Mouse (Mus musculus) embryonic facial prominence, embryonic 11.5 days (tissue): ENCODE data around the gene Atp13a2. TPM values are rescaled to one million over a fixed set of nuclear protein-coding genes. Genes with fewer than 3 reads are reported as not detected.

Source experiments
- ATAC-seq: fragments of 200-750 bp; cut with Nextera tagmentation; replicated peaks from 2 replicates; pipeline ENCODE4 v1.8.0; 2017; ENCODE audit warnings: low read depth; ENCODE audit not compliant: insufficient number of reproducible peaks, low FRiP score, low TSS enrichment
- DNase-seq: peaks from one replicate; pipeline ENCODE4 v3.0.0-alpha.2; 2015; ENCODE audit warnings: low spot score
- H3K27ac ChIP-seq: fragments of 300-500 bp; sonication (generic); replicated peaks from 2 replicates; pipeline ENCODE4 v1.5.1; 2014; ENCODE audit warnings: mild to moderate bottlenecking, low read depth, low read length, control low read depth
- H3K27me3 ChIP-seq: fragments of 300-500 bp; sonication (generic); 2 replicates; pipeline ENCODE4 v1.6.1; 2014; ENCODE audit warnings: mild to moderate bottlenecking, low read length, moderate library complexity, mixed read lengths; ENCODE audit not compliant: control insufficient read depth, insufficient read depth
- H3K36me3 ChIP-seq: fragments of 300-500 bp; sonication (generic); replicated peaks from 2 replicates; pipeline ENCODE4 v1.6.1; 2014; ENCODE audit warnings: low read depth, mild to moderate bottlenecking, low read length, moderate library complexity, mixed read lengths; ENCODE audit not compliant: control insufficient read depth, insufficient read depth
- H3K4me1 ChIP-seq: fragments of 300-500 bp; sonication (generic); 2 replicates; pipeline ENCODE4 v1.6.1; 2014; ENCODE audit warnings: low read length, mixed read lengths; ENCODE audit not compliant: control insufficient read depth, insufficient read depth
- H3K4me2 ChIP-seq: fragments of 300-500 bp; sonication (generic); 2 replicates; pipeline ENCODE4 v1.6.1; 2014; ENCODE audit warnings: low read depth, mild to moderate bottlenecking, control low read depth, low read length, moderate library complexity
- H3K4me3 ChIP-seq: fragments of 300-500 bp; sonication (generic); 2 replicates; pipeline ENCODE4 v1.5.1; 2014; ENCODE audit warnings: low read depth, low read length, control low read depth
- H3K9ac ChIP-seq: fragments of 300-500 bp; sonication (generic); replicated peaks from 2 replicates; pipeline ENCODE4 v1.6.1; 2014; ENCODE audit warnings: mild to moderate bottlenecking, control low read depth, low read length
- H3K9me3 ChIP-seq: fragments of 300-500 bp; sonication (generic); replicated peaks from 2 replicates; pipeline ENCODE4 v1.6.1; 2016; ENCODE audit warnings: mild to moderate bottlenecking, low read length, inconsistent platforms, mixed read lengths; ENCODE audit not compliant: control insufficient read depth
- WGBS: fragments of 180-500 bp; shearing (Covaris S2); extraction: QIAGEN DNeasy Blood & Tissue Kit; methylation state at CpG from one replicate; pipeline ENCODE4 v1.1.7; 2014; 5-methylcytosine and 5-hydroxymethylcytosine counted together
- polyA plus RNA-seq: library from polyadenylated mRNA; unstranded; fragments of >200 nt; fragmentation: Nextera tagmentation; extraction: Ambion mirVana; gene quantifications from 2 replicates; pipeline ENCODE4 v1.2.1, GENCODE M21; 2014

The Atp13a2 gene
- polyA plus RNA-seq, 1 experiment from 2014 or later, result 19.8 TPM

GRCm38 (mm10) chr4:140964620-140965019 lies 22.1 kb upstream of the Atp13a2 start:
- no peak; the same call in 1 of the 2 replicates for ATAC-seq
- 21% methylated on average over 7 of the region's 7 CpGs for WGBS
- H3K36me3 ChIP-seq, result no peaks in the 10 kb centered on the region
- peak; percentile 83 for DNase-seq
- H3K27ac ChIP-seq, result no peak overlapping the region
- no peaks in the 10 kb centered on the region for H3K27me3 ChIP-seq
- H3K9ac ChIP-seq, result no peak overlapping the region
- no peaks in the 10 kb centered on the region; the same call in 1 of the 2 replicates for H3K4me1 ChIP-seq
- H3K4me2 ChIP-seq, result no peak overlapping the region
- no peak overlapping the region for H3K4me3 ChIP-seq
- no peaks in the 10 kb centered on the region for H3K9me3 ChIP-seq

GRCm38 (mm10) chr4:140967386-140968159 lies 19.1 kb upstream of the Atp13a2 start:
- no peak overlapping the region for H3K27ac ChIP-seq
- WGBS, result 88% methylated on average over 11 of the region's 11 CpGs
- no peak for ATAC-seq

GRCm38 (mm10) chr4:140971691-140972090 lies 15.0 kb upstream of the Atp13a2 start:
- DNase-seq, result no peak
- Histone ChIP-seq H3K4me2 (no peak overlapping the region), H3K4me3 (no peak overlapping the region), H3K36me3 (peaks cover 18% of the 10 kb centered on the region), H3K9me3 (no peaks in the 10 kb centered on the region), H3K27ac (no peak overlapping the region), H3K4me1 (no peaks in the 10 kb centered on the region), H3K9ac (no peak overlapping the region), H3K27me3 (no peaks in the 10 kb centered on the region)
- WGBS, result 90% methylated on average over 13 of the region's 13 CpGs
- ATAC-seq, result no peak

More at GRCm38 (mm10) chr4:140967386-140968159, 19.1 kb upstream of the Atp13a2 start:
- H3K36me3 ChIP-seq, result peaks cover 2% of the 10 kb centered on the region; the same call in 1 of the 2 replicates
- DNase-seq, result no peak
- H3K4me3 ChIP-seq, result no peak overlapping the region
- H3K9ac ChIP-seq, result no peak overlapping the region
- no peaks in the 10 kb centered on the region for H3K9me3 ChIP-seq
- no peaks in the 10 kb centered on the region for H3K4me1 ChIP-seq
- H3K4me2 ChIP-seq, result no peak overlapping the region
- H3K27me3 ChIP-seq, result no peaks in the 10 kb centered on the region

- ATAC-seq, result no peak
- no peaks in the 10 kb centered on the region for H3K27me3 ChIP-seq
- DNase-seq, result no peak
- H3K36me3 ChIP-seq, result peaks cover 25% of the 10 kb centered on the region
- H3K9me3 ChIP-seq, result no peaks in the 10 kb centered on the region
- H3K4me1 ChIP-seq, result no peaks in the 10 kb centered on the region
- H3K4me2 ChIP-seq, result no peak overlapping the region
- no peak overlapping the region for H3K9ac ChIP-seq
- H3K4me3 ChIP-seq, result no peak overlapping the region
- 95% methylated on average over 6 of the region's 6 CpGs for WGBS
- H3K27ac ChIP-seq, result no peak overlapping the region
These were observed 12.3 kb upstream of the Atp13a2 start for GRCm38 (mm10) chr4:140974408-140974807.

DNA sequence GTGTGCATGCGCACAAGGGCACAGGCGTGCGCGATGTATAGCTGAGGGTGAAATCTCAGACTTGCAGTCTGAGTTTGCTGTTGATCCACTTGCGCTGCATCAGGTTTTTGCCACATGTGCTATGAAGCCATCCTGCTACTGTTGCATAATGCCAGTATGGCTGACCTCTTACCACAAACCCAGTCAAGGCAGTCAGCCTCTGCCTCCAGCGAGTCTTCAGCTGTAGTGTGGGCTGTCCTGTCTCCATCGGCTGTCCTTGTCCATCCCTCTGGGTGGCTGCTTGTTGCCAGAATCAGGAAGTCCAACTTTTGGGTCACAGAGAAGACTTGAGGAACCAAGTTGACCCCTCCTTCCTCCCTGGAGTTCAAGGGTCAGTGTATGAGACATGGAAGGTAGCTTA lies 11.3 kb upstream of the Atp13a2 start:
- no peak overlapping the region for H3K27ac ChIP-seq
- no peak overlapping the region for H3K9ac ChIP-seq
- ATAC-seq (no peak), DNase-seq (no peak)
- H3K27me3 ChIP-seq, result no peaks in the 10 kb centered on the region
- H3K9me3 ChIP-seq, result no peaks in the 10 kb centered on the region
- H3K4me2 ChIP-seq, result no peak overlapping the region
- peaks cover 26% of the 10 kb centered on the region for H3K36me3 ChIP-seq
- 95% methylated on average over 7 of the region's 7 CpGs for WGBS
- no peaks in the 10 kb centered on the region for H3K4me1 ChIP-seq
- H3K4me3 ChIP-seq, result no peak overlapping the region

GRCm38 (mm10) chr4:140977278-140977677 lies 9.4 kb upstream of the Atp13a2 start:
- Histone ChIP-seq H3K4me3 (no peak overlapping the region), H3K4me2 (no peak overlapping the region), H3K27ac (no peak overlapping the region), H3K9ac (no peak overlapping the region), H3K36me3 (peaks cover 24% of the 10 kb centered on the region), H3K4me1 (no peaks in the 10 kb centered on the region), H3K9me3 (no peaks in the 10 kb centered on the region), H3K27me3 (no peaks in the 10 kb centered on the region)
- WGBS, result 90% methylated on average over 10 of the region's 10 CpGs
- ATAC-seq (no peak), DNase-seq (no peak)

GRCm38 (mm10) chr4:140977886-140978692 lies 8.6 kb upstream of the Atp13a2 start:
- 92% methylated on average over 14 of the region's 14 CpGs for WGBS

DNA sequence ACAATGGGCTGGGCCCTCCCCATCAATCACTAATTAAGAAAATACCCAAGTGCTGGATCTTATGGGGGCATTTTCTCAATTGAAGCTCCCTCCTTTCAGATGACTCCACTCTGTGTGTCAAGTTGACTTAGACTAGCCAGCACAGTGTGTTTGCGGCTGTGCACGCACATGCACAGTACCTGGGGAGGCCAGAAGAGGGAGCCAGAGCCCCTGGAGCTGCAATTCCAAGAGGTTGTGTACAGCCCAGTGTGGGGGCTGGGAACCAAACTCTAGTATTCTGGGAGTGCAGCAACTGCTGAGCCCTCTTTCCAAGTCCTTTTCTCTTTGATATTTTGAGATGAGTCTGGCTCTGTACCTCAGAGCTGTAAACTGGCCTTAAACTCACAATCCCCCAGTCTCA lies 5.1 kb upstream of the Atp13a2 start:
- ATAC-seq (no peak), DNase-seq (no peak)
- Histone ChIP-seq H3K4me1 (no peaks in the 10 kb centered on the region), H3K36me3 (peaks cover 8% of the 10 kb centered on the region), H3K27me3 (no peaks in the 10 kb centered on the region), H3K27ac (no peak overlapping the region), H3K9me3 (no peaks in the 10 kb centered on the region), H3K9ac (no peak overlapping the region), H3K4me2 (no peak overlapping the region), H3K4me3 (no peak overlapping the region)
- WGBS, result 91% methylated on average over 2 of the region's 2 CpGs

More at GRCm38 (mm10) chr4:140977886-140978692, 8.6 kb upstream of the Atp13a2 start:
- Histone ChIP-seq H3K4me1 (no peaks in the 10 kb centered on the region), H3K9ac (no peak overlapping the region), H3K27ac (no peak overlapping the region), H3K27me3 (no peaks in the 10 kb centered on the region), H3K4me3 (no peak overlapping the region), H3K36me3 (peaks cover 21% of the 10 kb centered on the region), H3K4me2 (no peak overlapping the region), H3K9me3 (no peaks in the 10 kb centered on the region)
- no peak for ATAC-seq
- no peak for DNase-seq
